Mouse (Mus musculus): ENCODE results near the gene Fbxl17. TPM values are rescaled to one million over a fixed set of nuclear protein-coding genes. Genes with fewer than 3 reads are reported as not detected.
A peak's percentile ranks its signal among the peaks of the same experiment; 100 is the strongest.

Fbxl17 gene
- polyA plus RNA-seq, 1 experiment from 2014 or later: 22.7 TPM

DNA sequence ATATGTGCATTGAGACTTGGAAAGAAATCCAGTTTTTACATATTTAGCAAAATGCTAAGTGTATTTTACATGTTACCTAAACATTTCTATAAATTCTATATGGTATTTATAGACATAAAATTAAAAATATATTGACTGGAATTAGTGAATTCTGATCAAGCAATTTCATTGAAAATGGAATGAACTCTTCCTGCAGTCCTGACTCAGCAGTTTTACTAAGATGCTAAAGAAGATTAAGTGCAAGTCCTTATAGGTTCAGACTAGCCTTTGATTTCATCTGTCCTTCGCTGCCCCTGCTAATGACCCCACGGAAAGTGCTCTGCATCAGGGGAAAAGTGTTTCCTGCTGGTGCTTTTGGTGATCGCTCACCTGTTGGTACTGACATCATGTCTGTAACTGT lies 240.7 kb downstream of the Fbxl17 start:
- Histone ChIP-seq H3K9ac (ENCODE audit: low read depth, low read length) (no peak overlapping the region), H3K36me3 (ENCODE audit: control insufficient read depth, insufficient read depth, low read length) (no peaks in the 10 kb centered on the region), H3K4me1 (ENCODE audit: control insufficient read depth, insufficient read depth, low read length) (no peaks in the 10 kb centered on the region), H3K4me2 (ENCODE audit: low read length) (no peak overlapping the region), H3K27ac (ENCODE audit: low read length) (no peak overlapping the region), H3K9me3 (replicated peaks; ENCODE audit: control insufficient read depth, low read length, poor library complexity, severe bottlenecking) (no peaks in the 10 kb centered on the region), H3K4me3 (ENCODE audit: low read depth, low read length) (no peak overlapping the region), H3K27me3 (ENCODE audit: control insufficient read depth, insufficient read depth, low read depth, low read length) (no peaks in the 10 kb centered on the region)
- 73% methylated on average over 3 of the region's 3 CpGs for WGBS
- no peak; the same call in 1 of the 2 replicates for ATAC-seq

DNA sequence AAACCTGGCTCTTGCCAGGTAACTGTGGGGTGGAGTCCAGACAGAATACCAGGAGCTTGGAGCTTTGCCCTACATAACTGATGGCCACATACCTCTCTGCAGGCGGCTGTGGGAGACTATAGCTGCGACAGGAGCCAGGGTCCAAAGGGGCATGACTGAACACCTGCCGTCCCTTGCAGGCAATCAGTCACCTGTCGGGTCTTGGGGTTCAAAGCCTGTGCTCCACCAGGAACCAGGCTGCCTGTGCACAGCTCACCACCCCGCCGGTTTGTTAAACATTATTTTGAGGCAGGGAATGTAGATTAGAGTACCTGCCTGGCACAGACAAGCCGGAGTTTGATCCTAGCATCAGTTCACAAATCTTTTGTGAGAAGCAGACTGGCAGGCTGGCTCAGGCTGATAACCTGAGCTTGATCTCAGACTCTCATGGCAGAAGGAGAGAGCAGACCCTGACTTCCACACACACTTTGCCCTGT lies 253.6 kb downstream of the Fbxl17 start:
- no peaks in the 10 kb centered on the region for H3K36me3 ChIP-seq (ENCODE audit: control insufficient read depth, insufficient read depth, low read length)
- no peak overlapping the region for H3K27ac ChIP-seq (ENCODE audit: low read length)
- no peak for ATAC-seq
- H3K4me3 ChIP-seq (ENCODE audit: low read depth, low read length): no peak overlapping the region
- no peak overlapping the region for H3K4me2 ChIP-seq (ENCODE audit: low read length)
- H3K9me3 ChIP-seq (replicated peaks; ENCODE audit: control insufficient read depth, low read length, poor library complexity, severe bottlenecking): no peaks in the 10 kb centered on the region
- no peaks in the 10 kb centered on the region for H3K27me3 ChIP-seq (ENCODE audit: control insufficient read depth, insufficient read depth, low read depth, low read length)
- WGBS: 89% methylated on average over 7 of the region's 7 CpGs
- H3K4me1 ChIP-seq (ENCODE audit: control insufficient read depth, insufficient read depth, low read length): no peaks in the 10 kb centered on the region
- H3K9ac ChIP-seq (ENCODE audit: low read depth, low read length): no peak overlapping the region

DNA sequence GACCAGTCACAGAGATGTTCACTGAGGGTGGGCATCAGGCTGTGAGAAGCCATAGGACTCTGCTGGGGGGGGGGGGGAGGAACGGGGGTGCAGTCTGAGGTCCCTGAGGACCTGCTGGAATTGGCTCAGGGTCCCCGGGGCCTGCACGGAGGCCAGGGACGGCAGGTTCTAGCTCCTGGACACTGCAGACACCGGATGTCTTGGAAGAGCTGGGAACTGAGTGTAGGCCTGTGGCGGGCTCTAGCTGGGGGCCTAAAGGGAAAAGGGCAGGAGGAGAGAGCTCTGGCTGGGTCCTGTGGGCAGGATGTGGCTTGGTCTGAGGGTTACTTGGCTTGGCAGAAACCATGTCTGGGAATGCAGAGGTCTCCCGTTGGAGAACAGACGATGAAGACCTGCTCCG lies 254.3 kb downstream of the Fbxl17 start:
- H3K9ac ChIP-seq (ENCODE audit: low read depth, low read length): no peak overlapping the region
- H3K9me3 ChIP-seq (replicated peaks; ENCODE audit: control insufficient read depth, low read length, poor library complexity, severe bottlenecking): no peaks in the 10 kb centered on the region
- no peak overlapping the region for H3K27ac ChIP-seq (ENCODE audit: low read length)
- H3K36me3 ChIP-seq (ENCODE audit: control insufficient read depth, insufficient read depth, low read length): no peaks in the 10 kb centered on the region
- no peak overlapping the region for H3K4me3 ChIP-seq (ENCODE audit: low read depth, low read length)
- H3K4me2 ChIP-seq (ENCODE audit: low read length): no peak overlapping the region
- H3K4me1 ChIP-seq (ENCODE audit: control insufficient read depth, insufficient read depth, low read length): no peaks in the 10 kb centered on the region
- ATAC-seq: no peak
- 97% methylated on average over 9 of the region's 9 CpGs for WGBS
- H3K27me3 ChIP-seq (ENCODE audit: control insufficient read depth, insufficient read depth, low read depth, low read length): no peaks in the 10 kb centered on the region

DNA sequence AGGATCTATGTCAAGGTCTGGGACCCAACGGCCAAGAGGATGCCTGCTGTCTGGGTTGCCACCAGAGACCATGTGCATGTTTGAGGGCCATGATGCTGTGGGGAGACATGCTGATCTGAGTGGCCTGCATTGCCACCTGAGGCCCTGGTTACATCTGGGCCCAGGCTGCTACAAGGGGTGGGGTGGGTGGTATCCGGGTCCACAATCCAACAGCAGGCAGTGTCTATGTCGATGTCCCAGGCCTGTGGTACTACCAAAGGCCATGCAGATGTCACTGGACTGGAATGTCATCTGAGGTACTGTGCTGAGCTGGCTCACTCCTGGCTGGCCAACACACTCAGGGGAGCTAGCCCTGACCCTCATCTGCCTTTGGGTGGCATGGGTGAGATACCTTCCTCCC lies 257.1 kb downstream of the Fbxl17 start:
- Histone ChIP-seq H3K27me3 (ENCODE audit: control insufficient read depth, insufficient read depth, low read depth, low read length) (no peaks in the 10 kb centered on the region), H3K4me3 (ENCODE audit: low read depth, low read length) (no peak overlapping the region), H3K4me2 (ENCODE audit: low read length) (no peak overlapping the region), H3K27ac (ENCODE audit: low read length) (no peak overlapping the region), H3K36me3 (ENCODE audit: control insufficient read depth, insufficient read depth, low read length) (no peaks in the 10 kb centered on the region), H3K9ac (ENCODE audit: low read depth, low read length) (no peak overlapping the region), H3K4me1 (ENCODE audit: control insufficient read depth, insufficient read depth, low read length) (no peaks in the 10 kb centered on the region), H3K9me3 (replicated peaks; ENCODE audit: control insufficient read depth, low read length, poor library complexity, severe bottlenecking) (no peaks in the 10 kb centered on the region)
- 0 out of 2 replicates have a peak, but pooled peaks have one; percentile 28 for ATAC-seq
- 100% methylated on average over 3 of the region's 3 CpGs for WGBS

DNA sequence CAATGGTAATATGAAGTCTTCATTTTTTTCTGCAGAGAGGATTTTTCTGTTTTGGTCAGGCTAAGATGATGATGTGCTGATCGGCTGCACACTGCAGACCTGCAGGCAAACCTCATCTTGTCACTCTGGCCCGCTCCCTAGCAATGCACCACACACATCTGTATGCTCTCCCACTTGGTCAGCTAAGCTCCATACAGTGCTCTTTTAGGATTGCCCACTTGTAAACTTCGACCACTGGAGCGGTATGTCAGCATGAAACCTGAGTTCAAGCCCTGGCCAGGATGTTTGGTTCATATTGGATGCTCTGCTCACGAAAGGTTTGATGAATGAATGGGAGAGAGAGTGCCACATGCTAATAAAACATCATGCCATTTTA lies 259.1 kb downstream of the Fbxl17 start:
- 86% methylated on average over 5 of the region's 5 CpGs for WGBS
- no peaks in the 10 kb centered on the region for H3K27me3 ChIP-seq (ENCODE audit: control insufficient read depth, insufficient read depth, low read depth, low read length)
- no peaks in the 10 kb centered on the region for H3K4me1 ChIP-seq (ENCODE audit: control insufficient read depth, insufficient read depth, low read length)
- H3K4me3 ChIP-seq (ENCODE audit: low read depth, low read length): no peak overlapping the region
- no peaks in the 10 kb centered on the region for H3K36me3 ChIP-seq (ENCODE audit: control insufficient read depth, insufficient read depth, low read length)
- no peak overlapping the region for H3K9ac ChIP-seq (ENCODE audit: low read depth, low read length)
- no peaks in the 10 kb centered on the region for H3K9me3 ChIP-seq (replicated peaks; ENCODE audit: control insufficient read depth, low read length, poor library complexity, severe bottlenecking)
- ATAC-seq: no peak
- no peak overlapping the region for H3K27ac ChIP-seq (ENCODE audit: low read length)
- H3K4me2 ChIP-seq (ENCODE audit: low read length): no peak overlapping the region

DNA sequence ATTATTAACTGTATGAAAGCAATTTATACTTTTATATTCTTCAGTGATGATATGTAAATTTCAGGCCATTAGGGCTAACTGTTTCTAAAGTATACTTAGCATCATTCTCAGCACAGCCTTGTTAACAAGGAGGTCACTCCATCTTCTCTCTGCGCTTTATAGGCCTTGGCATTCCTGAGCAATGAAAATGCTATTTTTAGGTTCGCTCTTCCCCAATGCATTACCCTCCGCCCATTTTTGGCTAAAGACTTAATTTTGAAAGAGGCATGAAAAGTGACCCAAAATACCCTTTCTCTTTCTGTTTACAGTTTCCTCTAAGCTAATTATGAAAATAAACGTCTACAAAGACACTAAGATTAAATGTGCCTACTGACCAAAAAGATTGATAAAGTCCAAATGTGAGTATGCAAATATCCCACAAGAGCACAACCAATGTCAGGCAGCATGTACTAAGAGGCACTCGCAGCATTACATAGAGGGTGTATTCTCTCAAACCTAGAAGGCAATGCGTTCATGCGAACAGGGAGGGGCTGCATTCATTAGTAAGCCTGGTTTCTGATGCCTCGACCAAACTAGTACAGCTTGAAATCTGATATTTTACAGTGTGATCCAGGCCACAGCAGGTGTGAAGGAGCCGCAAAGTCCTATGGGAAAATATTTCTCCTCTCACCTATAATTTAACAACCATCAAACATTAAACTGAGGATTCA lies 259.6 kb downstream of the Fbxl17 start:
- no peak overlapping the region for H3K27ac ChIP-seq (ENCODE audit: low read length)
- H3K4me3 ChIP-seq (ENCODE audit: low read depth, low read length): no peak overlapping the region
- no peaks in the 10 kb centered on the region for H3K36me3 ChIP-seq (ENCODE audit: control insufficient read depth, insufficient read depth, low read length)
- no peak overlapping the region for H3K9ac ChIP-seq (ENCODE audit: low read depth, low read length)
- H3K4me2 ChIP-seq (ENCODE audit: low read length): no peak overlapping the region
- no peaks in the 10 kb centered on the region for H3K27me3 ChIP-seq (ENCODE audit: control insufficient read depth, insufficient read depth, low read depth, low read length)
- no peaks in the 10 kb centered on the region for H3K4me1 ChIP-seq (ENCODE audit: control insufficient read depth, insufficient read depth, low read length)
- 72% methylated on average over 9 of the region's 9 CpGs for WGBS
- H3K9me3 ChIP-seq (replicated peaks; ENCODE audit: control insufficient read depth, low read length, poor library complexity, severe bottlenecking): no peaks in the 10 kb centered on the region
- no peak for ATAC-seq

DNA sequence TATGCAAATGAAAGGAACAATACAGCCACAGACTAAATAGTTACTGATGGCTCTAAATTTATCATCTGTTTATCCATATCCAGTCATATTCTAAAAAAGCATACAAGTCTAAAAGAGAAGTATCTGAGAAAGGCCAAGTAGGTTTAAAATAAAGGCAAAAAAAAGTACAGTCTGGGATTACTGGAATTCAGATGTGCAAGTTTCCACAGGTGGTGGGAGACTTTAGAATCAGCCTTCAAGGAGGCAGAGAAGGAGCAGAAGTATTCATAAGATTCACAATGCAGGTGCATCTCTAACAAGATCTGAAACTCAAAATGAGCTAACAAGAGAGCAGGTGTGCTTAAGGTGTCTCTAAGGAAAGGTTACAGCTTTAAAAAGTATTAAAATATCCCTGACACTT lies 263.0 kb downstream of the Fbxl17 start:
- H3K27me3 ChIP-seq (ENCODE audit: control insufficient read depth, insufficient read depth, low read depth, low read length): no peaks in the 10 kb centered on the region
- H3K4me1 ChIP-seq (ENCODE audit: control insufficient read depth, insufficient read depth, low read length): no peaks in the 10 kb centered on the region
- no peak overlapping the region for H3K27ac ChIP-seq (ENCODE audit: low read length)
- H3K4me2 ChIP-seq (ENCODE audit: low read length): no peak overlapping the region
- H3K4me3 ChIP-seq (ENCODE audit: low read depth, low read length): no peak overlapping the region
- no peak overlapping the region for H3K9ac ChIP-seq (ENCODE audit: low read depth, low read length)
- no peaks in the 10 kb centered on the region for H3K36me3 ChIP-seq (ENCODE audit: control insufficient read depth, insufficient read depth, low read length)
- no peak for ATAC-seq
- no peaks in the 10 kb centered on the region for H3K9me3 ChIP-seq (replicated peaks; ENCODE audit: control insufficient read depth, low read length, poor library complexity, severe bottlenecking)

DNA sequence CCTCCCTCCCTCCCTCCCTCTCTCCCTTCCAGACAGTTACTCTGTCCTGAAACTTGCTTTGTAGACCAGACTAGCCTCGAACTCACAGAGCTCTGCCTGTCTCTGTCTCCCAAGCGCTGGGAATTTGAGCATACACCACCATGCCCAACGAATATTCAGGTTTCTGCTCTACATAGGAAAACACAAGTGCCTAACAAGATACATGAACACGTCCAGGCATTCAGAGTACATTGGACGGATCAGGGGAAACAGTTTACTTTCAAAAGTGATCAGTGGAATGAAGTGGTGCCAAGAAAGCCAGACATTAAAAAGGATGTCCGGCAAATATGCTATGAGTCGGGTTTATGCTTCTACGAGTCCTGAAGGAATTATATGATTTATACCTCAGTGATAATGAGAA lies 263.6 kb downstream of the Fbxl17 start:
- Histone ChIP-seq H3K27ac (ENCODE audit: low read length) (no peak overlapping the region), H3K9ac (ENCODE audit: low read depth, low read length) (no peak overlapping the region), H3K36me3 (ENCODE audit: control insufficient read depth, insufficient read depth, low read length) (no peaks in the 10 kb centered on the region), H3K9me3 (replicated peaks; ENCODE audit: control insufficient read depth, low read length, poor library complexity, severe bottlenecking) (no peaks in the 10 kb centered on the region), H3K4me1 (ENCODE audit: control insufficient read depth, insufficient read depth, low read length) (no peaks in the 10 kb centered on the region), H3K4me2 (ENCODE audit: low read length) (no peak overlapping the region), H3K27me3 (ENCODE audit: control insufficient read depth, insufficient read depth, low read depth, low read length) (no peaks in the 10 kb centered on the region), H3K4me3 (ENCODE audit: low read depth, low read length) (no peak overlapping the region)
- 86% methylated on average over 8 of the region's 8 CpGs for WGBS
- ATAC-seq: no peak

DNA sequence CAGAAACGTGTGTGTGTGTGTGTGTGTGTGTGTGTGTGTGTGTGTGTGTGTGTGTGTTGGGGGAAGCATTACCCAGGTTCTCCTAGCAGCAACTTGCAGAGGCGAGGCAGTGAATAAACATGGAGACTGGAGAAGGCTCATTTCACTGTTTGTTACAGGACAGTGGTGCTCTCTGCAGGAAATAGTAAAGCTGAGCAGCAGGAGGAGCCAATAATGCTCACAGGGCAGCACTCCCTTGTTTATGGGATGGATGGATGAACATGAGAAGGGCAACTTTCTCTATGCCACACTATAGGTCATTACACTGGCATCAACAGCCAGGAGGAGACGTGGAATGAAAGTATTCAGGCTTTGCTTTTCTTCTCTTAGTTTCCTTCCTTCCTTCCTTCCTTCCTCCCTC lies 264.0 kb downstream of the Fbxl17 start:
- Histone ChIP-seq H3K27me3 (ENCODE audit: control insufficient read depth, insufficient read depth, low read depth, low read length) (no peaks in the 10 kb centered on the region), H3K36me3 (ENCODE audit: control insufficient read depth, insufficient read depth, low read length) (no peaks in the 10 kb centered on the region), H3K4me3 (ENCODE audit: low read depth, low read length) (no peak overlapping the region), H3K4me2 (ENCODE audit: low read length) (no peak overlapping the region), H3K4me1 (ENCODE audit: control insufficient read depth, insufficient read depth, low read length) (no peaks in the 10 kb centered on the region), H3K9ac (ENCODE audit: low read depth, low read length) (no peak overlapping the region), H3K9me3 (replicated peaks; ENCODE audit: control insufficient read depth, low read length, poor library complexity, severe bottlenecking) (no peaks in the 10 kb centered on the region), H3K27ac (ENCODE audit: low read length) (no peak overlapping the region)
- no peak for ATAC-seq
- 45% methylated on average over 3 of the region's 3 CpGs for WGBS

Data from midbrain, embryonic 16.5 days (tissue).